Mouse (Mus musculus) splenic B cell, adult 2 months (primary cell): ENCODE results near the gene Kdr.

Experiments used
- DNase-seq: peaks from one replicate; pipeline ENCODE4 v3.0.0-alpha.2; 2011; ENCODE audit warnings: low read depth, low spot score
- H3K27me3 ChIP-seq: 2 replicates; pipeline ENCODE4 v1.6.1; 2012; ENCODE audit warnings: mild to moderate bottlenecking, low read length, moderate library complexity, mixed read lengths; ENCODE audit not compliant: control insufficient read depth, poor library complexity, insufficient read depth, severe bottlenecking
- H3K36me3 ChIP-seq: 2 replicates; pipeline ENCODE4 v1.6.1; 2012; ENCODE audit warnings: mild to moderate bottlenecking, low read length, moderate library complexity, mixed read lengths; ENCODE audit not compliant: control insufficient read depth, poor library complexity, insufficient read depth, severe bottlenecking

Gene Kdr

GRCm38 (mm10) chr5:75977441-75978373, 551 bp downstream of the Kdr start:
- Histone ChIP-seq H3K36me3 (no peaks in the 10 kb centered on the region), H3K27me3 (no peaks in the 10 kb centered on the region; the same call in 1 of the 2 replicates)
- peak; percentile 3 for DNase-seq

GRCm38 (mm10) chr5:75976696-75977095, 1.6 kb downstream of the Kdr start:
- H3K27me3 ChIP-seq: no peaks in the 10 kb centered on the region; the same call in 1 of the 2 replicates
- DNase-seq: no peak
- H3K36me3 ChIP-seq: no peaks in the 10 kb centered on the region

- H3K27me3 ChIP-seq: no peaks in the 10 kb centered on the region; the same call in 1 of the 2 replicates
- no peak for DNase-seq
- H3K36me3 ChIP-seq: no peaks in the 10 kb centered on the region
These were observed 2.9 kb downstream of the Kdr start for GRCm38 (mm10) chr5:75975398-75975797.

- DNase-seq: no peak
- Histone ChIP-seq H3K27me3 (no peaks in the 10 kb centered on the region; the same call in 1 of the 2 replicates), H3K36me3 (no peaks in the 10 kb centered on the region)
These were observed 3.6 kb downstream of the Kdr start for GRCm38 (mm10) chr5:75974543-75975130.

GRCm38 (mm10) chr5:75969887-75970286, 8.4 kb downstream of the Kdr start:
- H3K36me3 ChIP-seq: no peaks in the 10 kb centered on the region
- H3K27me3 ChIP-seq: no peaks in the 10 kb centered on the region
- DNase-seq: no peak

GRCm38 (mm10) chr5:75962558-75962957, 15.7 kb downstream of the Kdr start:
- no peaks in the 10 kb centered on the region for H3K27me3 ChIP-seq
- H3K36me3 ChIP-seq: no peaks in the 10 kb centered on the region
- no peak for DNase-seq

- DNase-seq: no peak
- Histone ChIP-seq H3K36me3 (no peaks in the 10 kb centered on the region), H3K27me3 (no peaks in the 10 kb centered on the region)
These were observed 16.4 kb downstream of the Kdr start for GRCm38 (mm10) chr5:75961741-75962469.

- no peaks in the 10 kb centered on the region for H3K27me3 ChIP-seq
- DNase-seq: no peak
These were observed 18.4 kb downstream of the Kdr start for GRCm38 (mm10) chr5:75959809-75960208.

GRCm38 (mm10) chr5:75956526-75956925, 21.7 kb downstream of the Kdr start:
- H3K27me3 ChIP-seq: no peaks in the 10 kb centered on the region
- DNase-seq: no peak
- no peaks in the 10 kb centered on the region for H3K36me3 ChIP-seq

More at GRCm38 (mm10) chr5:75959809-75960208, 18.4 kb downstream of the Kdr start:
- H3K36me3 ChIP-seq: no peaks in the 10 kb centered on the region

GRCm38 (mm10) chr5:75955876-75956275, 22.4 kb downstream of the Kdr start:
- no peak for DNase-seq
- H3K36me3 ChIP-seq: no peaks in the 10 kb centered on the region
- H3K27me3 ChIP-seq: no peaks in the 10 kb centered on the region

- DNase-seq: no peak
- Histone ChIP-seq H3K27me3 (no peaks in the 10 kb centered on the region), H3K36me3 (no peaks in the 10 kb centered on the region)
These were observed 23.4 kb downstream of the Kdr start for GRCm38 (mm10) chr5:75954778-75955330.

- DNase-seq: no peak
- H3K27me3 ChIP-seq: no peaks in the 10 kb centered on the region
- H3K36me3 ChIP-seq: no peaks in the 10 kb centered on the region
These were observed 24.0 kb downstream of the Kdr start for GRCm38 (mm10) chr5:75954218-75954617.

- no peak for DNase-seq
- no peaks in the 10 kb centered on the region for H3K36me3 ChIP-seq
- no peaks in the 10 kb centered on the region for H3K27me3 ChIP-seq
These were observed 26.0 kb downstream of the Kdr start for GRCm38 (mm10) chr5:75952131-75952795.

GRCm38 (mm10) chr5:75950866-75951265, 27.4 kb downstream of the Kdr start:
- no peaks in the 10 kb centered on the region for H3K27me3 ChIP-seq
- no peak for DNase-seq
- no peaks in the 10 kb centered on the region for H3K36me3 ChIP-seq
